Mouse (Mus musculus) forelimb bud, embryonic 11.5 days (tissue): Measurements from ENCODE around the gene Vpreb3.

ENCODE experiments used
- DNase-seq: peaks from one replicate; pipeline ENCODE4 v3.0.0-alpha.2; 2012; ENCODE audit warnings: low read depth, low spot score

The Vpreb3 gene

DNA sequence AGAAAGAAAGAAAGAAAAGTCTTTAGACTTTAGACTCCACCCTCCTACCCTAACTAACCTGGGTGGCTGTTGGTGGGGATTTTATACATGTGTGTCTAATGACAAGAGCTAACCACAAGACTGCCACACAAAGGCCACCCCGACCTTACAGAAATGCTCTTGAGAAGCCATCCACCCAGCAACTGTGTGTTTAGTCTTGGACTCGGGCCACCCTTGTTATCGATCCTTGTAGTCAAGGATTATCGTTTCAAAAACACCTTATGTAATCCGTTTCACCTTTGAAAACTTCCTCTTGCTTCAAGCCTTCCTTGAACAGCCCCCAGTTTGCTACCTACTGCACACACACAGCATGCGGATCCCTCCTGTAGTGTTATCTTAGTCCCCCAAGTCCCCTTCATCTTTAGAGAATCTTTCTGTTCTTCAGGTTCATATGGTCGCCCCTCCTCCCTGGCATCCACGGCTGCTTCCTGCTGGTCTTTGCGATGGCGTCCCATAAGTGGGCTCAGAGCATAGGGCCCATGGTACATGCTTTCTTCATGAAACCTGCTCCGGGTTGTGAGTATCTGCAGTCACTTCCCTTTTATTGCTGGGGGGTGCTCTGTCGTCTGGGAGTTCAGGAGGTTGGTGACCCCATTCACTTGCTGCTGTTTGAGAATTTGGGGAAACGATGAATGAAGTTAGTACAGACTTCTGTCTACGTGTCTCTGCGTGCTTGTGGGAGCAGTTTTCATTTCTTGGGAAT is at the start of gene Vpreb3:
TSS of gene Vpreb3 (plus strand) at position 322 of the 742 bp plus-strand sequence.
- DNase-seq: no peak

DNA sequence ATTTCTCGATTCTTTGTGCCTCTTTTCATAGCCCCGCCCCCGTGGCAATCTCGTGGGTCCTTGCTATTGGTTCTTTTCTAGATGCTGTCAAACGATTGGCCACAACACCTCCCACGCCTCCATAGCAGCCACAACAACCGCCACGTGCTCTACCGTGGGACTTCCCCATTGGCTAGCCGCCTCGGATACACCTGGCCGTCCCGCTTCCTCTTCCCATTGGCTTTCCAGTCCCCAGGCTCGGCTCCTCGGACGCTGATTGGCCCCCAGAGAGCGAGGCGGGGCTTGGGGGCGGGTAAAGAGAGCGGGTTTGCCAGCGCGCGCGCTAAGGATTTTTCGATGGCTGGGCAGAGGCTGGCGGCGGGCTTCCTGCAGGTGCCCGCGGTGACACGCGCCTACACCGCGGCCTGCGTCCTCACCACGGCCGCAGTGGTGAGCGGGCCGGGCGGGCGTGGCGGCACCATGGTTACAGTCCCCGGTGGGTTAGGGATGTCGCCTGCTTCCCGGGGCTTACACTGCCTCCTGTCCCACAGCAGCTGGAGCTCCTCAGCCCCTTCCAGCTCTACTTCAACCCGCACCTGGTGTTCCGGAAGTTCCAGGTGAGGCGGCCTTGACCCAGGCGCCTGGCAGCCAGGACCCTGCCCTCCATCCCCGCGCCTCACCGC is 49.6 kb upstream of the Vpreb3 start, which contains the start of gene Derl3:
TSS of gene Derl3 (plus strand) at position 325 of the 662 bp plus-strand sequence.
- peak; percentile 97 for DNase-seq

DNA sequence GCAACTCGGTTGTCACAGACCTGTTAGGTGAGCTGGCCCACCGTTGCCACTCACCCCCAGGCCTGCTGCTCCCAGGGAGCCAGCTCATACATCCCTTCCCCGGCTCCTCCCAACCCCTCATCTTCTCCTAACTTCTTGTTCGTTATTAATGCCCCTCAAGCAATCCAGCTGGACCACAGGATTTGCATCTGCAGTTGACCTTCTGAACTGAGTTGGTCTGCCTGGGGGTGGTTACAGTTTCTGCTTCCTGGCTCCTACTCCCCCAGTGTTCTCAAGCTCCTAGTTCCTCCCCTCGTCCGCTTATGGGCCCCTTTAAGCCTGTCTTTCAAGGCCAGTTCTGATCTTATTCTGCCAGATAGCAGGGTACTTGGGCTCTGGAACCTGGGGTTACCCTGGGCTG is 48.3 kb upstream of the Vpreb3 start:
- no peak for DNase-seq

DNA sequence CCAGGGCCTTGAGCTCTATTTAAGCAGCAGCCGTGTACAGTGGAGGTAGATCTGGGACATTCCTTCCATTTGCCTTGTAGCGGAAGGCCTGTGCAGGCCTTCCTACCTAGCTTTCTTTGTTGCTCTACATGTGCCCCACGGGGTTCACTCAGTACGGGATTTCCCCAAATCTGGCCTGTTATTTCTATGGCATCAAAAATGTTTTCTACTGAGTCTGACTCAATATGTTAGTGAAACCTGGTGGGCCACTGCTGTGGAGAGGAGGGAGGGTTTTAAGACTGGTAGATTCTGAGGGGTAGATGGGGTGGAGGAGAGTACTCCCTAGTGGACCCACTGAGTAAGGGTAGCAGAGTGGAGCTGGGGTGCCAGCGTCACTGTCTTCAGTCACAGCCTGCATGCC is 47.1 kb upstream of the Vpreb3 start:
- DNase-seq: no peak

DNA sequence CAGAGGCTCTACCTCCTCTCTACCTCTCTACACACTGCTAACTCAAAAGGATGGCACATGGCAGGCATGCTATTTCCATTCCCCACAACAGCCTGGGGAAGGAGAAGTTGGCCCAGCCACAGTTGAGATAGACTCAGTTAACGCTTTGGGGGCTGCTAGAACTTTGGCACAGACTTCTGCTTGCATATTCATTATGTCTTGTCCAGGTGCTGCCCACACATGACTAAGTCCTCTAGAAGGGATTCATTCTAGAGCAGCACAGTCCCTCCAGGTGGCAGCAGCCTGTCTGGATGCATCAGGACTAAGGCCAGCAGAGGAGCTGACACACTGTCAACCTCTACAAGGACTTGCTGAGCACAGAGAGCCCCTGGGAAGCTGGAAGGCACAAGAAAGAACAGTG is 46.6 kb upstream of the Vpreb3 start:
- no peak for DNase-seq

DNA sequence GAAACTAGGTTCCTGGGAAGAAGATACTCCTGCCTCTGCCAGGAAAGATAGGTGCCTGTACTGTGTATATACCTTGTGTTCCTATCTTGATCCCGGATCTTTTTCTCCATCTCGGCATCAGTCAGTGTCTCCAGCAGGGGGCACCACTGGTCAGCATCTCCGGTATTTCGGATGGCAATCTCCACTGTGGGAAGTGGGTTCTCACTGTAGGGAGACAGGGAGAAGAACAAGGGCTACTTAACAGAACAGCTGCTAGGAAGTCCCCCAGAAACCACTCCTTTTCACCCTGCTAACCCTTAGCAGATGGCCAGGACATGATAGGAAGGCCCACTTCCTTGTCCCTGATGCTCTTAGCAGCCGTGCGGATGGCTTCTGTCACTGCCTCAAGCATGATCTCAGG is 45.5 kb upstream of the Vpreb3 start:
- DNase-seq: peak; percentile 66

DNA sequence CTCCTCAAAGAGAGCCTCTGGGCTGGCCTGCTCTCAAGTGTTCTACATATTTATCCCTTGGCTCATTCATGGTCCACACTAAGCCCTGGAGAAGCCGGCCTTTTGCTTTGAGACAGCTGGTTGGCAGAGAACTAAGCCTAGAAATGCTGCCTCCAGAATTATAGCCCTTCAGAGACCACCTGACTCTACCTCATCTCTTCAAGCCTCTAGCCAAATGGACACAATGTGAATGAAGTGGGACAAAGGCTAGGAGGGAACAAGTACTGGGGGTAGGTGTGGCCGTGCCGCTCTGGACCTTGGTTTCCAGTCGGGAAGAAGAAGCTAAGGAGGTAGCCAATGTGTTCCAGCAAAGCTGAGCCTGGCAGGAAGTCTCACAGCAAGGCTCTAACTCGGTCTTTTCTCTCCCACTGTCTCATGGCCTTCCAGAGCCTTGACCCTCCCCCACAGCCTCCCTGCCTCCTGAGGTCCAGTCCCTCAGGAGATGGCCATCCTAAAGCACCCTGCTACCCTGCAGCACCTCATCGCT is 44.8 kb upstream of the Vpreb3 start:
- no peak for DNase-seq

DNA sequence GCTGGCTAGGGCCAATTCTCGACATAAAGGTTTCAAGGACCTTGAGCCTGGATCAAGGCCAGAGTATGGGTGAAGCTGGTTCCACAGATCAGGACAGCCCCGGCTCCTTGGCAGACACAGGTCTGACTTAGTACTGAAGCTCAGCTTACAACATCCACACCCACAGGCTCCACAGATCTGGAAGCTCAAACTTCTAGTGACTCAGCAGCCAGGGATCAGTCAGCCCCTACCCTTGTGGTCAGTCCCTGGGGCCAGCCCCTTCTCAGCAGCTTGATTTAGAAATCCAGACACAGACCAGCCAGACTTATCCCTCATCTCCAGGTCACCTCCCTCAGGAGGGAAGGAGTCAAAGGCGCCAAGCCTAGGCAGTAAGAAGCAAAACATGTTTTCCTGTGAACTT is 44.0 kb upstream of the Vpreb3 start:
- DNase-seq: no peak

DNA sequence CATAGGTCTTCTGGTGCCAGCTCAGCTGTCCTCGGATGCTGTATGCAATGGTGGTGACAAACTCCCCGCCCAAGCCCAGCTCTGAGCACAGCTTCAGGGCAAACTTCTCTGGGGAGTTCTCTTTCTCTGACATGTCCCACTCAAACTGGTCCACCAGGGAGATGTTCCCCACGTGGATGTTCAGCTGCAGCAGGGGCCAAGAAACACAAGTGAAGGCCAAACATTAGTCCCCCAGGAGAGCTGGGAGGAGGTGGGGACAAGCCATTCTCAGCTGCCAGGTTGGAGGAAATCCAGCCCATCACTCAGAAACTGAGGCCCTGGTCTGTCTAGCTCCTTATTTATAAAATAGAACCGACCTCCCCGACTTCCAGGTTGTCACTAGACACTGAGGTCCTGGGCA is 38.5 kb upstream of the Vpreb3 start:
- DNase-seq: no peak

DNA sequence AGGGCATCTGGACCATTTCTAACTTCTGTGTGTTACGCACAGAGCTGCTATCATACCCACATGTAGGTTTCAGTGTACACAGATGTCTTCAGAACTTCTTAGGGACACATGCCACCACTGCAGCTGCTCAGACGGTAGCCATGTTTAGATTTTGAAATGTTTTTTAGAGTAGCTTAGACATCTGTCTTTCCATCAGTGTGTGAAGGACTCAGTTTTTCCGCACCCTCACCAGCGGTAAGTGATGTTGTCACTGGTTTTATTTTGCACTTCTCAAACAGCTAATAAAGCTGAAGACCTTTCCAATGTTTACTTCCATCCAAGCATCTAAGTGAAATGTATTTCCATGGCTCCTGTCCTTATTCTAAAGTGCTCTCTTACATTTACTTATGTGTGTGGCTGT is 36.0 kb upstream of the Vpreb3 start:
- no peak for DNase-seq

DNA sequence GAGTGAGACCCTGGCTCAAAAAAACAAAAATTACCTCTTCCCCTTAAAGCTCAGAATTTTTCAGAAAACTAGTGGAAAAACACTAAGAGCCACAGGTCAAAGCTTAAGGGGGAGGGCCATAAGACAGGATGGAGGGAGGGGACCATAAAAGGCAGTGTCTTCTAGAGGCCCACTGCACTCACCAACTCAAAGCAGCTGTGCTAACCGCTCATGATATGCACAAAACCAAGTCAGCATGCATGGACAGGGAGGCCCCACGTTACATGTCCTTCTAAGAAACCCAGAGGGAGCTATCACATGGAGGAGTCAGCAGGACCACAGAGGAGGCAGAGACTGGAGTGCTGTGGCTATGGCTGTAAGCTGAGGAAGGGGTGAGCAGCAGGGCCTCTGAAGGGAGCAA is 32.2 kb upstream of the Vpreb3 start:
- no peak for DNase-seq

DNA sequence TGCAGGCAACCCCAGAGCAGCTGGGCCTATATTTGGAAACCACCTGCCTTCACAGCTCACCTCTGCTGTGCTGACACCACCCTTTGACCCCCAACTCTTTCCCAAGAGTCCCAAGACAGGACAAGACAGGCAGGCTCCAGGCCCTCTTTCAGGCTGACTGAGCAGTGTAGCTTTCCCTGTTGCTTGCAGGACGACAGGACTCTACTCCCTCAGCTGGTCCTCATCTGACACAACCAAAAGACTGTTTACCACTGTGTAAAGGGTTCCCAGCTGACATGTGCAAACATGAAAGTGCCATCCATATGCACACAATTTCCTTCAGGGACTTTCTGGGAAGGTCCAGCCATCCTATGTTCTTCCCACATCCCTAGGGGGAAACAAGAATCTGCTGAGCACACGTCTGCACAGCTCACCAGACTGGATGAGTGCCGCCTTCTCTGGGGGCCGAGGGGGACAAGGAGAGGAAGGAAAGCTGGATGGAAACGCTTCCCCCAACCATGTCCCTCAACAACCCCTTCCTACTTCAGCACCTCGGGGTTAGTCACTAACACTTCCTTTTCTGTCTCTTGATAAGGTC is 29.8 kb upstream of the Vpreb3 start:
- DNase-seq: no peak

DNA sequence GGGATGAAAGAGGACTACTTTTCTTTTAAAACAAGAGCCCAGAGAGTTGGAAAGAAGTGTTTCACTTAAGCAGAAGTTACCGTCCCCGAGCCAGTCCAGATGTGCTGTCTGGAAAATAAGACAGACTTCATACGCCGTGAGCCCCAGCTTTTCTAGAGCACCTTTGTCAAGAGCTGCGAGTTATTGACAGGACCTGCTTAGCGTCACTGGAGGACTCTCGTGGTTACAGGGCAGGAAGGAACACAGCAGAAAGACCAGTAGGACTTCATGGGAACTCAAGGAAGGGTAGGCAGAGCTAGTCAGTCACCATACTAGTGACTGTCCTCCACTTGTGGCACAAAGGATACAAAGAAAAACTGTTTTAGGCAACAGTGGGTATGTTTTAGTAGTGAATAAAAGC is 27.3 kb upstream of the Vpreb3 start:
- DNase-seq: no peak

DNA sequence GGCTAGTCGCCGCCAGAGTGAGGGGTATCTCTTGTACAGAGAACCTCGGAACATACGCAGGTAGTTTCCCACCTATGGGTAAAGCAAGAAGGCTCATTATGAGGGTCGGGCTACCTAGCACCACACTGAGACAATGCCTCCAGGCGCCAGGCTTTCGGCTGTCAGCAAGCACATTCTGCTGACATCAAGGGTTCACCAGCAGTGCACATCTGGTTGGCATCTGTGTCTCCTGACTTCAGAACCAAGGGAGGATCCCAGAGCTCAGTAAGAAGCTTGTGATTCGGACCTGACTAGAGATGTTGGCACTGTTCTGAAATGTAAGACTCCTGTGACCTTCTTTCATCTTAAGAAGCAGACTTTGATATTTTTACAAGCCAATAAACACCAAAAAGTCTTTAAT is 26.0 kb upstream of the Vpreb3 start:
- DNase-seq: peak; percentile 47

DNA sequence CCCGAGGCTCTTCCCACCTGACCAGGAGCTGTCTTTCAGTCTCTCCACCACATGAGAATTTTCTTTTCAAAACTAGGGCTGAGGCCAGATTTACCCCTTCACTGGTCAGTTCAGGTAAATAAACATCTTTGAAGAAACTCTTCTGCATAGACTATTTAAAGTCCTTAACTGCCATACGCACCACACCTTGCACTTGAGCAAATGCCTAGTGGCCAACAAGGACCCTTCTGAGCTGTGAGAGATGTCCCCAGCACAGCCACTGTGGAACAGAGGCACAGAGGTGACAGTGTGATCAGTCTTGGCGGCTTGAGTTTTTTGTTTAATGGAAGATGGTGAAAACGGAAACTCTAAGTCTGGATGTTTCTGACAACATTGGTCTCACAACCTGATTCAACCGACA is 23.8 kb upstream of the Vpreb3 start:
- DNase-seq: no peak

DNA sequence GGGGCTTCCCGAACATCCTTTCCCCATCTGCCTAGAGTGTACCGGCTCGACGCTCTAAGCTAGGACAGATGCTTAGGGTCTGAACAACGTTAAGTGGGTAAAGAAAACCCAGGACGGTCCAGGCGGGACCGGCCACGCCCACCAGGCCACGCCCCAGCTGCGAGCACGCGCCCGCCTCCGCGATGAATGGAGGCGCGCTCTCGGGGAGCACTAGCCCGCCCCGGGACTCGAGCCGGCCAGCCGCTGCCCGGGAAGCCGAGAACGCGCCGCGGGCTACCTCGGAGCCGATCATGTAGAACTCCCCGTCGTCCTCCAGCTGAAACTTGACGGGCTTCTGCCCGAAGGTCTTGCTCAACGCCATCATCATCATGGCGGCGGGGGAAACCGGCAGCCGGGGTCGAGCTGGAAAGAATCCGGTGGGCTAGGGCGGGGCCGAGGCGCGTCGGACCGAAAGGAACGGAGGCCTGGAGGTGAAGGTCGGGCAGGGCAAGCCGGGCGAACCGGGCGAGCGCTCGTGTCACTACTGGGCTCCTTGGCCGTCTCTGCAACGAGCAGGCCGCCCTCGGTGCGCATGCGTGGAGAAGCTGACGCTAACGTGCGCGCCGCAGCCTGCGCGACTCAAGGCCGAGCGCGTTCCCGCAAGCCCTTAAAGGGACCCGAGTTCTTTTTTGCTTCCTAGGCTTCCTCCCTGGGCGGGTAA is 21.7 kb upstream of the Vpreb3 start, which contains the start of gene Smarcb1:
TSS of gene Smarcb1 (minus strand) at position 592 of the 700 bp plus-strand sequence.
- peak; percentile 93 for DNase-seq

DNA sequence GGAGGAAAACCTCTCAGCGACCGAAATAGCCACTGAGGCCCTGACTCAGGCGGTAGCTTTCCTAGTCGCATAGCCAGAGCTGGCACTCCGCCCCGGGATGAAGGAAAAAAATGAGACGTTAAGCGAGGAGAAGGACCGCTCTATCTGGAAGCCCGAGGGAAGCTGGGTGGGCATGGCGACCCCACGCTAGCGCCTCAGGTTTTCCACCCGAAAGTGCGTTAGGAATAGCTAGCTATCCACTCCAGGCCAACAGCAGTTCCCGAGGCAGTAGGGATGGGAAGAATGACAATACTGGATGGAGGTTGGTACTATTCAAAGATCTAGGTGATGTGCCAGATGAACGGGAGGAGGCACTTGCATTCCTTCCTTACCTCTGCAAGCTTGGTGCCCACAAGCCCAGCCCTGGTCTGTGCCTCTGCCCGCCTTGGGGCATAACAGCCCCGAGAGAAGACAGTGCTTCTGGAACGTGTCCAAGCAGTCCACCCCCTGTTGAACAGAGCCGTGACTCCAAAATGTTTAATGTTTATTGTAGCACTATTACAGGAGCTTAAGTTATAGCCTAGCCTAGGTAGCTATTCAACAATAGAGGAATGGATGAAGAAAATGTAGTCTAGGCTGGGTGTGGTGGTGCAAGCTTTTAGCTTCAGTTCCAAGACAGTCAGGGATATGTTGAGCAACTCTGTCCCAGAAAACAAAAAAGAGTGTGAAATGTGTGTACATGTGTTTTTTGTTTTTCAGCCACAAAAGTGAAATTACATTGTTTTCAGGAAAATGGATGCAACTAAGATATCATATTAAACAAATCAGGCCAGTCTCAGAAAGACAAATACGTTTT is 20.9 kb upstream of the Vpreb3 start:
- DNase-seq: no peak

DNA sequence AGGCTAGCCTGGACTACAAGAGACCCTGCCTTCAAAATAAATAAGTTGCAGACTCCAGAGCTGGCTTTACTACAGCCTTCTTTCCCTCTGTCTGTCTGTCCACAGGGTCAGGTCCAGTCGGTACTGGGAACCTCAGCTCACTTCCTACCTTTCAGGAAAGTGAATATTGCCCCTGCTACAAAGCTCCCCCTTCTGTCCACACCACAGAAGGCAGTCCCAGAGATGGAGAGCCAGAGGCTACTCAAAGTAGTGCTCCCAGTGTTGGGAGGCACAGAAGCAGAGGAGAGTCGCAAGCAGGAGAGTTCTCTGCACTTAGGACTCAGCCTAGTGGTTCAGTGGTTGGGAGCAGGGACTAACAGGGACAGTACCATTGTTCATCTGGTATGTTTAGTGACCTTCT is 18.5 kb upstream of the Vpreb3 start:
- DNase-seq: no peak

DNA sequence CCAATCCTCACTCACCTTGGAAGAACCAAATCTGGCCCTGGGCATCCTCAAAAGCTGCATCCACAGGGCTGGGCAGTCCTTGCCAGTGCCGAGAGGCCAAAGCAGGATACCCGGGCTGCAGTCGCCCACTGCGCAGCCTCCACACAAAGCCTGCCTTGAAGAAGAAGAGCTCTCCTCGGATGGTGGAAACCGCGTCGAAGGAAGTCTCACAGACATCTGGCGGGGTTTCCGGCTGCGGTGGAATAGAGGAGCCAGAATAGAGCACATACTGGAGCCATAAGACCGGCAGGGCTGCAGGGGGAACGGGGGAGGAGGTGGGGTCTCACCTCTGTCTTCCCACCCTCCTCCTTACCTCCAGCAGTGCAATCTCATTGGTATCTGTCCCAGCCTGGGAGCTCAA is 16.5 kb upstream of the Vpreb3 start:
- no peak for DNase-seq

DNA sequence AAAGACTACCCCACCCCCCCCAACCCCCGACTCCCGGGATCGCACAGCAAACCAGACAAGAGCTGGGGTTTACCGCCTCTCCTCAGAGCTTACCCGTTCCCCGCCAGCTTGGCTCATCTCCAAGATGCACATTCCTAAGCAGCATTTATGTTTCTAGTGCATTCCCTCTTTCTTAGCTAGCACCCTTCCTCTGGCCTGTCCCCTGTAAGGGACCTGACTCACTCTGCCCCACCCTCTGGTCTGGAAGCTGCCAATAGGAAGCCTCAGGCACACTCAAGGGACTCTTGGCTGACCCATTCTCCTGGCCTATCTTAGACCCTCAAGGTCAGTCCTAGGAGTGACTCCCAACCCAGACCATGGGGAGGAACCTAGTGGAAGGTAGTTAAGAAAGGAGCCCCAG is 12.6 kb upstream of the Vpreb3 start:
- no peak for DNase-seq

DNA sequence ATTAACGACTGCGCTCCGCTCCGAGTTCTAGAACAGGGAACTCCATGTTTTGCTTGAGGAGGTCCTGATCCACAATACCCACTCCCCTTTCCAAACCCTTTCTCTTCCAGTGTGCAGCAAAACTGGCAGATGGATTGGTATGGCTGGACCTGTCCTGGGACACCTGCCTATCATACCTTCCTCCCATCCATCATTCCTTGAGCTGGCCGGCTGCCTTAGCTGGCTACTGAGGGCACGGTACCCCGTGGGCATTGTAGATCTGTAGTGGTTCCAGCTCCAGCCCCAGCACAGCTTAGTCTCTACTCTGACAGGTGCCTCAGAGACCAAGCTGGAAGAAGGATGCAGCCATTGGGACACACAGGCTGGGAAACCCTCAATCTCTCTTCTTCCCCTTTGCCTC is 11.5 kb upstream of the Vpreb3 start:
- DNase-seq: no peak
